Comparison of ENCODE assay signal across 17 mouse cellular contexts in the genomic region with DNA sequence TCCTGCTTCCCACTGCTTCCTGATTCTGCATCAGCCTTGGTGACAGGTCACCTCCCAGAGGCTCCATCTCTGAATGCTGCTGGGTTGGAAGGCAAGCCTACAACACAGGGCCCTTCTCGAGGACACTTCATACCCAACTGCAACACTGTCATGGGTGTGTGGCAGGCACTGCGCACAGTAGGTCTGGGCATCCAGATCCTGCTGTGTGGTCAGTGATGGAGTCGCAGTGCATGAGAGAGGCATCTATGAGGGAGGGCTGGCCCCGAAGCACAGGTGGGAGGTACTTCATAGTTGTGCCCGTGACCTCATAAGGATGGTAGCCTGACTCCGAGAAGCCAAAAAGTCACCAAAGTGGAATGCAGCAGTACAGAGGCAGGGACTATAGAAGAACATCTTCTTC.
"Had no signal": no experiment of that assay in that cellular context is flagged by ENCODE, and none has a peak within 500 bp of the region (broad histone marks: within the 10 kb centered on the region; RNA-seq: fewer than 3 reads in every experiment).

No protein-coding gene starts in this region.

- H3K4me3 ChIP-seq: lung, embryonic 15.5 days; midbrain, embryonic 13.5 days; midbrain, embryonic 15.5 days; neural tube, embryonic 12.5 days; stomach, embryonic 15.5 days had no signal

- ATAC-seq: liver, postnatal 0 days; lung, postnatal 0 days; midbrain, embryonic 13.5 days; midbrain, embryonic 15.5 days had no signal

- H3K9ac ChIP-seq: liver, postnatal 0 days; lung, embryonic 15.5 days; midbrain, embryonic 13.5 days; midbrain, embryonic 15.5 days; neural tube, embryonic 12.5 days; stomach, embryonic 15.5 days had no signal

- DNase-seq: liver, postnatal 0 days; lung, adult 2 months; lung, postnatal 14 days; lung, postnatal 36 days; right cerebral cortex, postnatal 14 days; thymus, adult 2 months; thymus, postnatal 25 days; thymus, postnatal 4 days had no signal

- H3K4me2 ChIP-seq: lung, embryonic 15.5 days; midbrain, embryonic 11.5 days; midbrain, embryonic 13.5 days; midbrain, embryonic 15.5 days; neural tube, embryonic 12.5 days; stomach, embryonic 15.5 days had no signal

- H3K27me3 ChIP-seq: midbrain, embryonic 15.5 days had no signal

- H3K36me3 ChIP-seq: lung, embryonic 15.5 days; midbrain, embryonic 13.5 days; midbrain, embryonic 15.5 days; neural tube, embryonic 12.5 days; stomach, embryonic 15.5 days had no signal

- H3K9me3 ChIP-seq: lung, embryonic 15.5 days; midbrain, embryonic 13.5 days; midbrain, embryonic 15.5 days; neural tube, embryonic 12.5 days; stomach, embryonic 15.5 days had no signal

- H3K27ac ChIP-seq: lung, embryonic 15.5 days; macrophage; midbrain, embryonic 13.5 days; midbrain, embryonic 15.5 days; neural tube, embryonic 12.5 days; stomach, embryonic 15.5 days; stomach, postnatal 0 days had no signal
